Mouse (Mus musculus) limb, embryonic 14.5 days (tissue): Measurements from ENCODE around the gene Ddx49. TPM values are rescaled to one million over a fixed set of nuclear protein-coding genes. Genes with fewer than 3 reads are reported as not detected.
A peak's percentile ranks its signal among the peaks of the same experiment; 100 is the strongest.

Source experiments
- ATAC-seq: fragments of 200-750 bp; cut with Nextera tagmentation; 2 replicates; pipeline ENCODE4 v1.8.0; 2017; ENCODE audit warnings: low read depth, moderate number of reproducible peaks, moderate TSS enrichment; ENCODE audit not compliant: low FRiP score
- DNase-seq: peaks from one replicate; pipeline ENCODE4 v3.0.0-alpha.2; 2015; ENCODE audit warnings: low spot score
- H3K27ac ChIP-seq: fragments of 300-500 bp; sonication (generic); replicated peaks from 2 replicates; pipeline ENCODE4 v1.5.1; 2014; ENCODE audit warnings: low read depth, mild to moderate bottlenecking, low read length, moderate library complexity, mixed read lengths
- H3K27me3 ChIP-seq: fragments of 300-500 bp; sonication (generic); 2 replicates; pipeline ENCODE4 v1.6.1; 2014; ENCODE audit warnings: low read length, mixed read lengths; ENCODE audit not compliant: control insufficient read depth, insufficient read depth
- H3K36me3 ChIP-seq: fragments of 300-500 bp; sonication (generic); 2 replicates; pipeline ENCODE4 v1.6.1; 2014; ENCODE audit warnings: mild to moderate bottlenecking, low read length, moderate library complexity, mixed read lengths; ENCODE audit not compliant: control insufficient read depth, insufficient read depth
- H3K4me1 ChIP-seq: fragments of 300-500 bp; sonication (generic); 2 replicates; pipeline ENCODE4 v1.6.1; 2014; ENCODE audit warnings: antibody characterized with exemption, low read length, mixed read lengths; ENCODE audit not compliant: control insufficient read depth, insufficient read depth
- H3K4me2 ChIP-seq: fragments of 300-500 bp; sonication (generic); replicated peaks from 2 replicates; pipeline ENCODE4 v1.6.1; 2014; ENCODE audit warnings: low read depth, mild to moderate bottlenecking, low read length, moderate library complexity; ENCODE audit not compliant: severe bottlenecking
- H3K4me3 ChIP-seq: fragments of 300-500 bp; sonication (generic); replicated peaks from 2 replicates; pipeline ENCODE4 v1.5.1; 2014; ENCODE audit warnings: low read length
- H3K9ac ChIP-seq: fragments of 300-500 bp; sonication (generic); 2 replicates; pipeline ENCODE4 v1.6.1; 2014; ENCODE audit warnings: mild to moderate bottlenecking, low read depth, low read length, moderate library complexity; ENCODE audit not compliant: severe bottlenecking
- H3K9me3 ChIP-seq: fragments of 300-500 bp; sonication (generic); 2 replicates; pipeline ENCODE4 v1.6.1; 2016; ENCODE audit warnings: low read length; ENCODE audit not compliant: control insufficient read depth
- POLR2A ChIP-seq: fragments of 200-500 bp; IDR thresholded peaks from 2 replicates; pipeline ENCODE4 v1.8.0; 2012; ENCODE audit warnings: inconsistent platforms, mild to moderate bottlenecking, moderate library complexity, borderline replicate concordance; ENCODE audit not compliant: insufficient read depth, insufficient read length; ENCODE audit errors: extremely low read depth
- WGBS: fragments of 180-500 bp; shearing (Covaris S2); extraction: QIAGEN DNeasy Blood & Tissue Kit; methylation state at CpG from one replicate; pipeline ENCODE4 v1.1.7; 2014; 5-methylcytosine and 5-hydroxymethylcytosine counted together
- polyA plus RNA-seq, 2 experiments: library from polyadenylated mRNA; depleted of rRNA in 1 of 2; stranded (reverse) in 1 of 2; unstranded in 1 of 2; fragments of >200 nt; fragmentation: Nextera tagmentation in 1 of 2; extraction: Ambion mirVana in 1 of 2; gene quantifications; 2 replicates each; pipeline versions ENCODE4 v1.2.1 to v1.2.3; 2012 to 2014

Ddx49 gene
- polyA plus RNA-seq, 2 experiments: 52.9 to 58.1 TPM

GRCm38 (mm10) chr8:70338931-70339330 is 36.6 kb upstream of the Ddx49 start:
- no peak overlapping the region for H3K27ac ChIP-seq
- H3K27me3 ChIP-seq: no peaks in the 10 kb centered on the region
- WGBS: 89% methylated on average over 7 of the region's 7 CpGs
- no peak for ATAC-seq
- H3K9ac ChIP-seq: no peak overlapping the region
- H3K4me1 ChIP-seq: peaks cover 9% of the 10 kb centered on the region; the same call in 1 of the 2 replicates
- no peak for DNase-seq
- H3K4me2 ChIP-seq: no peak overlapping the region
- no peak overlapping the region for H3K4me3 ChIP-seq
- H3K9me3 ChIP-seq: no peaks in the 10 kb centered on the region
- peaks cover 99% of the 10 kb centered on the region for H3K36me3 ChIP-seq
- TF ChIP-seq POLR2A: no peak

- Histone ChIP-seq H3K4me3 (no peak overlapping the region), H3K9ac (no peak overlapping the region), H3K4me1 (peaks cover 16% of the 10 kb centered on the region), H3K9me3 (no peaks in the 10 kb centered on the region), H3K4me2 (no peak overlapping the region), H3K36me3 (peaks cover 85% of the 10 kb centered on the region), H3K27me3 (no peaks in the 10 kb centered on the region), H3K27ac (no peak overlapping the region)
- ATAC-seq: no peak
- no peak for DNase-seq
- WGBS: 92% methylated on average over 6 of the region's 6 CpGs
- TF ChIP-seq POLR2A: no peak
Measured at GRCm38 (mm10) chr8:70332878-70333202, 30.6 kb upstream of the Ddx49 start.

- WGBS: 26% methylated on average over 40 of the region's 41 CpGs
- no peak for TF ChIP-seq POLR2A
- Histone ChIP-seq H3K9me3 (no peaks in the 10 kb centered on the region), H3K4me1 (peaks cover 16% of the 10 kb centered on the region), H3K4me3 (no peak overlapping the region), H3K36me3 (peaks cover 84% of the 10 kb centered on the region), H3K27me3 (no peaks in the 10 kb centered on the region), H3K27ac (no peak overlapping the region), H3K4me2 (peak overlapping the region; percentile 25), H3K9ac (no peak overlapping the region)
- ATAC-seq: peak; percentile 84
- DNase-seq: peak; percentile 74
Measured at GRCm38 (mm10) chr8:70332070-70332877, 30.0 kb upstream of the Ddx49 start.

- Histone ChIP-seq H3K27ac (peak overlapping the region; percentile 33; the same call in 1 of the 2 replicates), H3K4me1 (peaks cover 16% of the 10 kb centered on the region), H3K36me3 (peaks cover 78% of the 10 kb centered on the region), H3K4me2 (no peak overlapping the region), H3K27me3 (no peaks in the 10 kb centered on the region), H3K9ac (peak overlapping the region; percentile 21; the same call in 1 of the 2 replicates), H3K4me3 (no peak overlapping the region), H3K9me3 (no peaks in the 10 kb centered on the region)
- TF ChIP-seq POLR2A: no peak
- DNase-seq: no peak
- 69% methylated on average over 19 of the region's 19 CpGs for WGBS
- no peak for ATAC-seq
Measured at GRCm38 (mm10) chr8:70331526-70331925, 29.2 kb upstream of the Ddx49 start.

- no peak for TF ChIP-seq POLR2A
- ATAC-seq (peak; percentile 69), DNase-seq (peak; percentile 74)
- Histone ChIP-seq H3K27me3 (no peaks in the 10 kb centered on the region), H3K36me3 (peaks cover 71% of the 10 kb centered on the region), H3K4me3 (peak overlapping the region; percentile 6; the same call in 1 of the 2 replicates), H3K9ac (0 out of 2 replicates have a peak overlapping the region, but pooled peaks have one; percentile 12), H3K4me1 (peaks cover 16% of the 10 kb centered on the region), H3K9me3 (no peaks in the 10 kb centered on the region), H3K4me2 (peak overlapping the region; percentile 34), H3K27ac (no peak overlapping the region)
- WGBS: 30% methylated on average over 46 of the region's 53 CpGs
Measured at GRCm38 (mm10) chr8:70330741-70331364, 28.6 kb upstream of the Ddx49 start.
